Mouse (Mus musculus) heart, postnatal 14 days (tissue): ENCODE data around the gene Hoxa4. TPM values are rescaled to one million over a fixed set of nuclear protein-coding genes. Genes with fewer than 3 reads are reported as not detected.

ENCODE experiments used
- DNase-seq, 2 experiments: peaks; one replicate each; pipeline ENCODE4 v3.0.0; 2021 to 2022
- intact Hi-C: fragments of 180-260 bp; cut with DNase I; formaldehyde crosslinking; loops from one replicate; pipeline ENCODE4 v1.15.1; 2025
- long read RNA-seq, 2 experiments: library from polyadenylated mRNA; stranded (forward); transcript quantifications; one replicate each; pipeline ENCODE4 v2.0.0; 2021
- total RNA-seq, 2 experiments: library from RNA; stranded (reverse); gene quantifications; 2 replicates each; pipeline ENCODE4 v1.2.3; 2021

Gene Hoxa4
- under 1 TPM; 0.44 to 0.62 TPM for total RNA-seq
- long read RNA-seq, experiment 1, partial matches to known transcripts = 0 of 2 reads
- long read RNA-seq, experiment 1, other reads (novel, unspliced or antisense) = 0 of 2 reads
- long read RNA-seq, experiment 2 = 0 reads

- intact Hi-C loops = no loop called here
- DNase-seq = no peak
Measured at GRCm38 (mm10) chr6:52190906-52191810, at the start of gene Hoxa4. TSS of gene Hoxa4 (minus strand) at chr6:52191753.

DNA sequence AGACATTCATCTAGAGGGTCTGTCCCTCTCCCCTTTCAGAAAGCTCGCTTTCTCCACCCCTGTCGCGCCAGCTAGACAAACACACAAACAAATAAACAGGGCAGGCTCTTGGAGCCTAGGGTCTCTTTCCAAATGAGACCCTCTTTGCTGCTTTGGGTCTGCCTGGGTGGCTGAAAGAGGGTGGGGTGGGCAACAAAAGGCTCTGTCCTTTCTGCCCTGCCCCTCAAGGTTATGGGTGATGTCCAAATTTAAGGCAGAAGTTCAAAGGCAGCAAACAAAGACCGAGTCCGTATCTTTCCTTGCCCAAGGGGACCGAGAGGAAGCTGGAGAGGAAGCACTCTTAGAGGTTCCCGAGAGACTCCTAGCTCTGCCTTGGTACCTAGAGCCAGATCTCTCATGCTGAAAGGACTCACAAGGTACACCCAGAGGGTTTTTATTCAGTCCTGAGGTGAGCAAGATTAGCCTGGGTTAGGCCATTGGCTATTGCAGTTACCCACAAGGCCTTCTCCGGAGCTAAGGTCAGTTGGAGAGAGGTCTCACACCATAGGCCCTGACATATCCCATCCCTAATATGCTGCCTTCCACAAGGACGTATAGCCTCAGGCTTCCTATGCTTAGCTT lies 49.6 kb upstream of the Hoxa4 start:
- intact Hi-C loops = no loop called here
- no peak for DNase-seq

DNA sequence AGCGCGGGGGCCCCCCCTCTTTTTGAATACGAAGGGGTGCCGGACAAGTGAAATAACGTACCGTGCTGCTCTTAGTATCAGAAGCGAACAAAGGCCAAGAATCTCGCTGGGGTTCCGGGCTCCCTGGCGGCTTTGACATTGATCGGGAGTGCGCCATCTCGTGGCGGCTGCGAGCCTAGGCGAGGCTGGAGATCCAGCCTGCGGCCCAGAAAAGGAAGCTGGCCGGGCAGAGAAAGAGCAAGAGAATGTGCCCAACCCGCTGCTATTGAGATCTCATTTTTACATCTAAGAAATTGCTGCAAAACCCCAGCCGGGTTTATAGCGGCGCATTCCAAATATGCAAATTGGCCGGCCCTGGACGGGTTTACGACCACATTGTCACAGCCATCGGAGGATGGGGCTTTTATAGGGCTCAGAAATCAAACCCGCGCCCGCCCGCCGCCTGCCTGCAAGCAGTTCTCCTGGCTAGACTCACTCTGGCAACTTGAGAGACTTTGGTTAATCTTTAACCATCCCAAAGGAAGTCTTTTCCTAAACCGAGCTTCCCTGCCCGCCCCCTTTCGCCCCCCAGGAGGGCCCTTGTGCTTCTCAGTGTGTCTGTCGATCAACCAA lies 48.9 kb upstream of the Hoxa4 start, which contains the start of gene Hoxa10:
Hoxa10 (minus strand) TSS at position 466 of the 612 bp plus-strand sequence.
- intact Hi-C loops = no loop called here
- peak; percentile 78 to 86 for DNase-seq

DNA sequence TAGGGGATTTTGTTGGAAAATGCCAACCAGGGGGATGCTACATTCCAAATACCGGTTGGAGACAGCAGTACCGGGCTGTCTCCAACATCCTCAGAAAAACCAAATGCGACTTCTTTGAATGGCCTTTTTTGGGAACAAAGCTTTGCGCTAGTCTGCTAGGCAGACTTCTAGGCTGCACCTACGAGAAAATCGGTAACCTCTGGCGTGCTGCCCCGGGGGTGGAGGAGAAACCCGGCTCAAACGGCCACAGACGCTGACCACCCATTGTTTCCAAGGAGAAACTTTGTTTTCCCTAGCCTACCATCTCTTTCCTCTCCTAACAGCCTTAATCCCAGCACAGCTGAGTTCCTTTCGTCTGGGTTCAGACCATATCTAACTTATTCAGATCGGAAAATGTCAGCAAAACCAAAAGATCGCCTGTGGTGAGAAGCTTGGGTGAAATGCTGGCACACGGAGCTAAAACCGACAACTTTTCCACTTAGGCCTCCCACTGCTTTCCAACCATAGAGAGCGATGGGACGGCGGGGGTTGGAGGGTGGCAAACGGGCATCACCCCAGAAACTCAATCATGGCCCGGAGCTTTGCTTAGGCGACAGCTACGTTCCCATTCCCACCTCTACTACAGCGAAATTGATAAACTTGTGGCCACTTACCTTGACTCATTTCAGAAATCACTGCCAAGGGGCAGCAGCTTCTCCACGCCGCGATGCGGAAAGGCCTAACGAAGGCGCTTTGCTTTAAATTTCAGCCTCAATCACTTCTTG lies 48.3 kb upstream of the Hoxa4 start:
- no peak for DNase-seq
- intact Hi-C loops = no loop called here

GRCm38 (mm10) chr6:52238976-52239375 lies 47.4 kb upstream of the Hoxa4 start:
- DNase-seq = peak in 1 of 2 experiments; percentile 2
- intact Hi-C loops = no loop called here

GRCm38 (mm10) chr6:52238155-52238545 lies 46.6 kb upstream of the Hoxa4 start:
- intact Hi-C loops = no loop called here
- peak in 1 of 2 experiments; percentile 1 for DNase-seq

- intact Hi-C loops = no loop called here
- peak in 1 of 2 experiments; percentile 1 for DNase-seq
Measured at GRCm38 (mm10) chr6:52237346-52238154, 46.0 kb upstream of the Hoxa4 start.

DNA sequence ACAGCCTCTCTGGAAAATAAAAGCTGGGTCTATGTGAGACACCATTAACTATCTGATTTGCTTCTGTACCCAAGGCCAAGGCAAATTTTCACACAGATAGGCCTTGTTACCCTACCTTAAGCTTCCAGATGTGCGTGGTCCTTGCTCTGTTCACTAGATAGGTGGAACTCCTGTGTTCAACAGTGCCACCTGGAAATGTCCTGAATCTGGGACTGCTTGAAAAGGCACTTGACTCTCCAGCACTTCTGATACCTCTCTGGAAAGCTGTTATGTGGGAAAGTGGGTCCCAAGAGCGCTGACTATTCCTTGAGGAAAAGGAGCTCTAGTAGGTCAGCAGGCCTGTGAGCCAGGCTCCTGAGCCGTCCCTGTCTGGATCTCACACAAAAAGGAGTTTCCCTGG lies 45.3 kb upstream of the Hoxa4 start:
- intact Hi-C loops = no loop called here
- no peak for DNase-seq

DNA sequence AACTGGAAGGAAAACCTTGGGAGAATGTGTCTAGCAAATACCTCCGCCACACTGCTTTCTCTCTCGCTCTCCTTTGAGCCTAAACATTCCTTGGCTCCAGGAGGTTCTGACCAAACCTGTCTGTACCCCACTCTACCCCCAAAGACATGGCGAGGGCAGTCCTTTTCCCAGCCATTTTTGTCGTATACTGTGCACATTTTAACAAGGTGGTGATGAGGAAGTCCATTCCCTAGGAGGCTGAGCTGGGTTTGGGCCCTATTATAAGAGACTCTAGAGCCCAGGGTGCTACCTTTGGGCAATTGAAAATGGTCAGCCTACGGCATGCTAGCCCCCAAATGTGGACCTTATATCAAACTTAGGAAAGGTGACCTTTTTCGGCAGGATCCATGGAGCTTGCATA lies 44.3 kb upstream of the Hoxa4 start:
- intact Hi-C loops = no loop called here
- DNase-seq = no peak

- no peak for DNase-seq
- intact Hi-C loops = no loop called here
Measured at GRCm38 (mm10) chr6:52235267-52235666, 43.7 kb upstream of the Hoxa4 start.

GRCm38 (mm10) chr6:52234428-52235140 lies 43.0 kb upstream of the Hoxa4 start:
- intact Hi-C loops = no loop called here
- DNase-seq = peak in 1 of 2 experiments; percentile 1

GRCm38 (mm10) chr6:52233546-52234427 lies 42.2 kb upstream of the Hoxa4 start:
- intact Hi-C loops = no loop called here
- no peak for DNase-seq

GRCm38 (mm10) chr6:52232984-52233545 lies 41.5 kb upstream of the Hoxa4 start:
- peak; percentile 1 to 15 for DNase-seq
- intact Hi-C loops = no loop called here

DNA sequence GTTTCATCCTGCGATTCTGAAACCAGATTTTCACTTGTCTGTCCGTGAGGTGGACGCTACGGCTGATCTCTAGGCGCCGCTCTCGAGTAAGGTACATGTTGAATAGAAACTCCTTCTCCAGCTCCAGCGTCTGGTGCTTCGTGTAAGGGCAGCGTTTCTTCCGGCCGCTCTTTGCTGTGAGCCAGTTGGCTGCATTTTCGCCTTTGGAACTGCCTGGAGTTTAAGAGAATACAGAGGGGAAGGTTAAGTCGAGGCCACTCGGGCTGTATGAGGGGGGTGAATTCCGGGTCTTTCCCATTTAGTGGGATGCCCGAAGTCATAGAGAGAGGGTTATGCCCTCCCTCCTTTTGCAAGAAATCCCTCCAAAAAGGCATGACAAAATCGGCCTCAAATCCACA lies 41.0 kb upstream of the Hoxa4 start:
- intact Hi-C loops = no loop called here
- DNase-seq = no peak

DNA sequence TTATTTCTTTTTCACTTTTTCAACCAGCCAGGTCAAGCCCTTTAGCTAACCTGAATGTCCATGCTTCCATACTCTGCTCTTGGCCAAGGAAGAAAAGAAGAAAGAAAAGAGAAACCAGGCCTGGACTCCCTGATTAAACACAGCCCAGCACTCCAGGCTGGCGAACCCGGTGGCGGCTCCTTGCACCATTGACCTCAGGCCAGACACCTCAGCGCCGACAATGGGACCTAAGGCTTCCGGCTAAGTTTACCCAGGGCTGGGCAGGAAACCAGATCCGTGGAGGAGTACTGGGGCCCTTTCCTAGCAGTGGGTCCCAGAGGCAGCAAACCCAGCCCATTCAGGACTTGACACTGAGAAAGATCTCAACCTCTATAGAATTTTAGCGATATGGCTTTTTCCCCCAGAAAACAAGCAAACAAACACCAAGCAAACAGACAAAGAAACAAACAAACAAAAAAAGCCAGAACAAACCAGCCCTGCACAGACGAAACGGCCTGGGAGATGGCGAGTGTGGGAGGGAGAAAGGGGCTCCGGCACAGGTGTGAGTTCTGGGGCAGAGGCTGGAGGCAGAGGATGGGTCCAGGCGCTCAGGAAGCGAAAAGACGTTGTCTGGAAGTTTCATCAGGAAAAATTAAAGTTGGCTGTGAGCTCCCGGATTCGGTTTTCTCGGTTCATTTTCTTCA lies 40.5 kb upstream of the Hoxa4 start:
- DNase-seq = no peak
- intact Hi-C loops = no loop called here

GRCm38 (mm10) chr6:52230516-52231165 lies 39.1 kb upstream of the Hoxa4 start, which contains the start of gene Hoxa9:
TSS of gene Hoxa9 (minus strand) at chr6:52231089.
- intact Hi-C loops = no loop called here
- no peak for DNase-seq
